Mouse (Mus musculus) urinary bladder, postnatal 10 days (tissue): Measurements from ENCODE around the gene Ccl9.

Source experiments
- DNase-seq: peaks from one replicate; pipeline ENCODE4 v3.0.0; 2022; ENCODE audit warnings: low spot score

The Ccl9 gene

DNA sequence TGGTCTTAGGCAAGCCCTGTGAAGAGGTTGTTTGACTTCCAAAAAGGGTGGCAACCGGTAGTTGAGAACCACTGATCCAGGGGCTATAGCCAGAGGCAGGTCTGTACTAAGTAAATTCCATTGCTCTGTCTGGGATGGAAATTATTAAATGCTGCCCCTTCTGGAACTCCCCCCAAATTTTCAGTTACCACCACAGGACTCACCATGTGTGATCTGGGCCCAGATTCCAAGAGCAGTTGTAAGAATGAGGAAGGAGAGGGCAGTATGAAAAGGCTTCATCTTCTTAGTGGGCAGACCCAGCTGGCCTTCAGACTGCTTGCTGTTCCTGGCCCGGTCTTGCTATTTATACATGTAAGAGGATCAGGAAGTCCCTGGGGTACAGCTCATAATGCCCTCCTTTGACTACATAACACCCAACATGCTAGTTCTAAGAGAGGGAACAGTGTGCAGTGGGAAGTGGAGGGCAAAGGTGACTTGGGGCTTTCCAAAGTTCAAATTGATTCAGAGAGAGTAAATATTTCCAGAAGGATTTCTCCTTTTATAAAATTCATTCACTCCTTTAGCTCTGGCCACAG is at the start of gene Ccl9:
Gene Ccl9, minus strand, starts transcription at position 451 of the 575 bp plus-strand sequence.
- DNase-seq = no peak

DNA sequence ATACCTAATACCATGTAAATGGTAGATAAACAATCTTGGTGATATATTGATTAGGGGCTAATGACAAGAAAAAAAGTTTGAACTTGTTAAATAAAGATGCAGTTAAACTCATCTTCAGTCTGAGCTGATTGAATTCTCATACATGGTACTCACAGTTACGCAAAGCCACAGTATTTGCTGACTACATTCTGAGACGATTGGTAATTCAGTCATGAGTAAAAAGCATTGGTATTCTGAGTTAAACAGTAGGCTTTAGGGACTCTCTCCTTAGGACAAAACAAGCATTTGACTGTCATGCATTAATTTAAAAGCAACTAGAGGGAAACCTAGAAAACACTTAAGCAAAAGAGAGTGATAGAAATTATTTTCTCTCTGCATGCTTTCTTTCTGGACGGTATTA is 45.1 kb upstream of the Ccl9 start:
- no peak for DNase-seq

DNA sequence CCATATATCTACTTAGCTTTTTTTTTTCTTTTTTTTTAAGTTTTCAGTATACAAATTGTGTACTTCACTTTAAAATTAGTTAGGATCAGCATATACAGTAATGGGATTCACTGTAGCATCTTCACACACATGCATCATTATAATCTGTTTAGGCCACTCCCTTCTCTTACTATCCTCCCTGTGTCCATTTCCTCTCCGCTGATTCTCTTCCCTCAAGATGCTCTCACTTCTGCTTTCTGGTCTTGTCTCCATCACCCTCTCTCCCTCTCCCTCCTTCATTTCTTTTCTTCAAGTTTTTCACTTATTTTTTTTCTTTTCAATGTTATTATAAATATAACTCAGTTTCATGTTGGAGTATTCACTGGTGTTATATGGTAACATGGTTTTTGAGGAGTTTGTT is 40.6 kb upstream of the Ccl9 start:
- no peak for DNase-seq

DNA sequence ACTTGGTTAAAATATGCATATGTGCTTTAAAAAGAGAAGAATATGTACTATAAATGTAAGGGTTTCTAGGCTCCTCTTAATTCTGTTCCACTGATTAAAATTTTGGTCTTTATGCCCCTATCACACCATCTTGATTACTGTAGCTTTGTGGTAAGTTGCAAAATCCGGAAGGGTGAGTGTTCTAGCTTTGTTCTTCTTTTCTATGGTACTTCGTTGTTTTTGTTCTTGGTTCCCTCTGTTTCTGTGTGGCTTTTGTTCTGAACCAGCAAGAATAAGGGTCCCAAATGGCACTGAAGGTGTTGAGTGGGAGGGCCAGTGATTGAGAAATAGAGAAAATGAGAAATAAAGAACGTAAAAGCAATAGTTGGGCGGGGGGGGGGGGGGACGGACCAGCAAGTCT is 39.8 kb upstream of the Ccl9 start:
- no peak for DNase-seq

DNA sequence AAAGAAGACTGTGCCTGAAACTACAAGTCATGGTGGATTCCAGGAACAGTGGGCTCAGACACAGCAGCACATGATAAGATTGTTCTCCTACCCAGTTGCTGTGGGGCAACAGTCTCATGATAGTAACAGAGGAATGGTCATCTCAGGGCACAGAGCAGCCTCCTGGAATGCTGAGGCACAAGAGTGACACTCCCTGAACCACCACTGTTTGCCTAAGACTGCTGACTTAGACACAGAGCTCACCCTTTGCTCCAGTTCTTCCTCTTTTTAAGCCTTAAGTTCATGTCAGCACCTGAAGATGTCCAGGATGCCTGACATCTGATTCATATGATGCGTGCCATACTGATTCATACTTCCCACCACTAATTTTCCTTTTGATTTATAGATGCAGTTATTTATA is 38.1 kb upstream of the Ccl9 start:
- DNase-seq = no peak

DNA sequence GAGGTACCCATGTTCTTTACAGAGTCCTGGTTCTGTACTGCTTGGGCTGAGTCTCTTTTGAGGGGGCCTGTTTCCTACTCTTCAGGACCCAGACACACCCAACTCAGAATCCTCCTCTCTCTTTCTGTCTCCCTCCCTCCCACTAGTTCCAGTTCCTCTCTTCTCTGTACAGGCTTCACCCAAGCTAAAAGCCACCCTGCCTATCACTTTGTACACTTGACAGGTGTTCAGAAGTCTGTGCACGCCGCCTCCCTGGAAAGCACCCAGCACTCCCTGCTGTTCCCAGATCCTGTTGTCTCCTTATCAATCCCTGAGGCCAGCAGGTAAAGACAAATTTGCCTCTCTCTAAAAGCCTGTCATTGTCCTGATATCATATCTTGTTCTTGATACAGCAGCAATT is 32.5 kb upstream of the Ccl9 start:
- no peak for DNase-seq

DNA sequence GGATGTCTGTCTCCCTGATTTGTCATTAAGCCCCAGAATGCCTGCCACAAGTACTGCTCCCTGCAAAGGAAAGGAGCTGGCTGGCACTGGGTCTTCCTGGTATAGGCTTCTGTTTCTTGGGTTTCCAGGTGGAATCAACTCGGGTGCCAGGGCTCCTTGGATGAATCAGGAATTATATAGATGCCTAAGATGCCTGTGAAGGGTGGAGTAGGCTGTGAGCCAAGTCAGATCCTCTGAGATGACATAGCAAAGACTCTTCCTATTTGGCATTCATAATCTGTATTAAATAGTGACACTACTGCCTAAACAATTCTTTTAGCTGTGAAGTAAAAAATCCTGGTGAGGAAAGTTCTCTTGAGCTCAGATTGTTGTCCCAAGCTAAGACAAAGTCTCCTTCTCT is 28.0 kb upstream of the Ccl9 start:
- DNase-seq = no peak

DNA sequence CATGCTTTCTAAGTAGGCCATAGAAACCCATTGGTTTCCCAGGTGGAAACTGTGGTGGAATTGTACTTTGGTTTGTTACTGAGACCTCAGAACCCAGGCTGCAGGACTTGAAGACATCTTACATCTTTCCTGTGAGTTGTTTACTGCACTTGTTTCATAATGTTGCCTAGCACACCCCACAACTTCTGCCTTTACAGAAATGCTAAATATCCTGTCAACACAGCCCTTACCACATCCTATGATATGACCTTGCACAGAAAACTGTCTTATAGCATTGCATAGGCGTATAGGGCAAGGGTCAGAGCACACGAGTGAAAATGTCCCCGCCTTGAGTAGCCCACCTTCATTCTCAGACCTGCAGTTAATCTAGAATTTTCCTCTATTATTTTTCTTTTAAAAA is 27.1 kb upstream of the Ccl9 start:
- no peak for DNase-seq

DNA sequence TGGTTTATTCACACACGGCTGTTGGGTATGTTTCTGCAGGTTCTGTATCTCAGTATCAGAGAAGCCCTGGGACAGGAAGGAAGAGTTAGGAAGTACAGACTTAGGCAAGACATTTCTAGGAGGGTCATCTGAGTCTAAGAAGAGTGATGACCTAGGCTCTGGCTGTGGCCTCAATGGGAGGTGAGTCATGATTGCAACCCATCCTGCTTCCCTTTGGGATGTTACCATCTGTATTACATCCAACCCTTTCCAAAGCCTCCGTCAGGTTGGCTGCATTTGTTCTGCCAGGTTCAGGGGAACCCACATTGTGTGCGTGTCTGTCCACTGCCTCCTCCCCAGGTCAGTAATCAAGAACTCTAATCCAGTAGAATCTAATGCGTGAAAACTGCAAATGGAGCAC is 26.3 kb upstream of the Ccl9 start:
- no peak for DNase-seq

DNA sequence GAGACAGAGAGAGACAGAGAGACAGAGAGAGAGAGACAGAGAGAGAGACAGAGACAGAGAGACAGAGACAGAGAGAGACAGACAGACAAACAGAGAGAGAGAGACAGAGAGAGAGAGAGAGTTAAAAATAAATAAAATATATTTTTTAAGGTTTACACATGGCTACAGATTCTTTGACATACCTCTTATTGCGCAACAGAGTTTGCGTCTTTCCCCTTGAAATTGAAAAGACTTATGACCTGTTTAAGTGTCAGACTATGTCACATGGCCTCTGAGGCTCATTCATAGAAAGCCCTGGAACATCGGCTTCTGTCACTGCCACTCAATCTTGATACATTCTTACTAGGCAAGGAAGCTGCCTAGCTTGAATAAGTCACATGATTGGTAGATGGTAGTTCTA is 25.0 kb upstream of the Ccl9 start:
- DNase-seq = no peak

DNA sequence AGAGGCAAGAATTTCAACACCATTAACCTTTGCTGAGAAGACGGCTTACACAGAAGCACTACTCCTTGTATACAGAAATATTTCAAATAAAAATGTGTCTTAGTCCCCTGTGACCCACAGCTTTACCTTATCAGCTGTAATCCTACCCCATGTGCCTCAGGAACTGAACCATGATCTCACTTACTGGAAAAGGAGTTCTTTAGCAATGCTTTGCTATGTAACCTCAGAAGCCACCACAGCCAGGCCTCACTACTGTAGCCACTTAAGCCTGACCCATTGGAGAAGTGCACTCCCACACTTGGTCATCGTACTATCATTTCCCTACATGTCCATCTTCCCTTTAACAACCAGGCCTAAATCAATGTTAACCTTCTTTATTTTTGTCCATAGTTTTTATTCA is 22.1 kb upstream of the Ccl9 start:
- DNase-seq = no peak

DNA sequence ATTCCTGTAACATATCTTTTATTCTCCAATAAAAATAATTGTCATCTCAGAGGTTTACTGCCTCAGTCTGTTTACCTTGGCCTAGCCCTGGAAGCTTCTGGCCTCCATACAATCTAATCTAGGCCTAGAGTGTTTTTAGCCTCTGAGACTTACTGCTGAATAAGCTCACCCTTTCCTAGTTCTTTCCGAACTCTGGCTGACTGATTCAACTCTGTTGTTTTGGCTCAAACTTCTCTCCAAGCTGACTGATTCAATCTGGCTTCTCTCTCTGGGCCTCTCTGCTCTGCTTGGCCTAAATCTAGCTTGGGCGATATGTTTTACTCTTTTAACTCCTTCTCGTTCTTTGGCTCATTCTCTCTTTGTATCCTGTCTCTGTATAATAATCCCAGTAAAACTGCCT is 20.6 kb upstream of the Ccl9 start:
- no peak for DNase-seq

DNA sequence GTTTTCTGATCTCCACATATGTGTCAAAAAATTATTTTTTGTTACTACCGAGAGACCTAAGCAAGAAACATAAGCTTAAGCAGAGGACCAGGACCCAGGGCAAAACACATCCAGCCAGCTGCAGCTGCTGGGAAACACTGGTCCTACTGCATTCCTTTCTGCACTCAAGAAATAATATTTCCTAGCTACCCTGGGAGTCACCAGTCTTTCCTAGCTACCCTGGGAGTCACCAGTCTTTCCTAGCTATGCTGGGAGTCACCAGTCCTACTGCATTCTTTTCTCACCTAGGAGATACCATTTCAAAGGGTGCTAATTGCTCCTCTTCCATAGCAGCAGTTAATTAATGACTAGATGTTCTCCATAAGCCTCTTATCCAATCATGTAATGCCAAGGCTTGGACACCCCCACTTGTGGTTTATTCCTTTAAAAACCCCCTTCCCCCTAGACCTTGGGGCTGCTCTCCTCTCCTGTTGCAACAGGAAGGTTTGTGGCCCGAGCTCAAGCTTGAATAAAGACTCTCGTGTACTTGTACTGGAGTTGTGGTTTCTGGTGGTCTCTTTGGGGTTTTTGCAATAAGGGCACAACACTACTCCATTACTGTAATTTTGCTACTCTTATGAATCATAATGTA is 19.9 kb upstream of the Ccl9 start:
- no peak for DNase-seq

DNA sequence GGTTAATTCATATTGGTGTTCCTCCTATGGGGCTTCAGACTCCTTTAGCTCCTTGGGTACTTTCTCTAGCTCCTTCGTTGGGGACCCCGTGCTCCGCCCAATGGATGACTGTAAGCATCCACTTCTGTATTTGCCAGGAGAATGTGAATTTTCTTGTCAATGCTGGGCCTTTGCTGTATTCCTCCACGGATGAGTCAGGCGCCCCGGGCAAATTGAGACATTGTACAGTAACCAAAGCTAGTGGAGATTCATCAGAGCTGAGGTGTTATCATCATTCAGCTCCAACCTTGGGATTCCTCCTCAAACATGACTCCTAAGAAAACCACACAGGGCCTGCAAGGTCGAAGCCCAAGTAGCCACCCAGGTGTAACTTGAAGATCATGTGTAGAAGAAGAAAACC is 19.4 kb upstream of the Ccl9 start:
- no peak for DNase-seq

DNA sequence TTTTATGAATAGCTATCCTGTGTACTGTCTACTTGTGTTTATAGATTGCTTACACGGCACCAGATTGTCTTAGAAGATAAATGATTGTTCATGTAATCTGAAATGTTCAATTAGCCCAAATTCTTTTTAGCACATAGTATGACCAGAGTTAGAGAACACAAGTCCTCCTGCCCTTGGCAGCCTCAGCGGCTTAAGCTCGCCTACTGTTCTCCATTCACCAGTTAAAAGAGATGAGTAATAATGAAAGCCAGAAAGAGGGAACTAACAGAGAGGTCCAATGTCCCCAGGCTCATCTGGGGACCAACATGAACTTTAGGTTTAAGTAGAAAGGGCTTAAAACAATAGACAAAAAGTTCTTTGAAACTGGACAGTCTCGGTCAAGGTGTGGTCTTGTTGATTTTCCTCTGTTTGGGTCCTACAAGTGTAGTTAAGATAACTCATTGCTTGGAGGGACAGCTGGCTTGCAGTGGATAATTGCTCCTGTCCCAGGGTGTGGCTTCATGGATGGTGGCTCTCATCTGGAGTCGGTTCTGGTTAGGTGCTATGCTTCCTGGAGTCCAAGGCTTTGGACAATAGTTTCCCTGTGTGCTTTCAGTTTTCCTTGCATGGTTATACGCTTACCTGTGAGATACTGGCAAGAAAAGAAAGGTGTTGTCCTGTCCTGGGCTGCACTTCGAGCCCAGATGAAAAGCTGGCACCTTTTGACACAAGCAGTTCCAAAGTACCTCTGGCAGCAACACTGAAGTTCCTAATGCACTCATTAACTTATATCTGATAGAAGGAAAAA is 17.4 kb upstream of the Ccl9 start:
- no peak for DNase-seq

DNA sequence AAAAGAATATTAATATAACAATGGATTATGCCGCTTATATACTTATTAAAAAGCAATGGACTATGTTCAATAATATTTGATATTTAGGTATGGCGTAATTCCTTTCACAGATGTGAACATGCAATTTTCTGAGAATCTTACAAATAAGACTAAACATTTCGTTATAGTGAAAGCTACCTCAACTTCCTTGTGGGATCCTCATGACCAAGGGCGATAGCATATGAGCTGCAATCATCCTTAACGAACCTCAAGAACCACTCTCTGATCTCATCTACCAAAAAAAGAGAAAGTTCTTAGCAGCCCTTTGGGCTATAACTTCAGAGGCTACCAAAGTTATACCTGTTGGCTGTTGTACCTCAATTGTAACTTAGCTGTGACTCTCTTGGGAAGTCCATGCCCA is 15.0 kb upstream of the Ccl9 start:
- no peak for DNase-seq

DNA sequence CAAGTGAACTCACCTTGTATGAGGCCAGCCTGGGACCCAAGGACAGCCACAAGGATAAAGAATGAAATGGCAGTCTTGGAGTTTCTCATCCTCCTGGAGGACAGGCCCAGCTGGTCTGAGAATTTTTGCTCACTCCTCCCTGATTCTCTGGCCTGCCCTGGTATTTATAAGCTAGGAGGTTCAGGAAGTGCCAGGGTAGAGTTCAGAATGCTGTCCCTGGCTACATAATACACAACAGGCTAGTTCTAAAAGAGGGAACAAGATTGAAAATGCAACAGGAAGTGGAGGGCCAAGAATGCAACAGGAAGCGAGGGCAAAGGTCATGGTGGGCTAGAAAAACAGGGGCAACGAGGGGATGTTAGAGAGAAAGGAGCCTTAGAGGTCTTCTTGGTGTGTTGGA is 14.4 kb upstream of the Ccl9 start, which contains the start of gene Ccl6:
Gene Ccl6, minus strand, starts transcription at position 235 of the 400 bp plus-strand sequence.
- DNase-seq = no peak

DNA sequence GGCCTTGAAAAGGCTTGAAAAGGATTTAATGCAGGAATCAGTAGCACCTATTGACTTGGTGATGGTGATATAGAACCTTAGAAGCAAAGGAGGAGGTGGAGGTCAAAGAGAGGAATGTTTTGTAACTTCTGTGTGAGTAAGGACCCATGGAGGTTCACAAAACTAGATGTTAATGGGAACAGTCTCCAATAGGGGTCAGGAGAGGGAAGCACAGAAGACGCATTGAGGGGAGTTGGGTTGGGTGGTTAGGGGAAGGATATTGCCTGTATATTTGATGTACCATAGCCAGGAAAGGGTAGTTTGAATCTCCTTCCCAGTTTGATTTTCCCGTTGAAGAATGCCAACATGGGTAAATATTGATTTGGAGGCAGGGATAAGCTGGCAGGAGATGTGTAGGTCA is 5.8 kb upstream of the Ccl9 start:
- DNase-seq = no peak

DNA sequence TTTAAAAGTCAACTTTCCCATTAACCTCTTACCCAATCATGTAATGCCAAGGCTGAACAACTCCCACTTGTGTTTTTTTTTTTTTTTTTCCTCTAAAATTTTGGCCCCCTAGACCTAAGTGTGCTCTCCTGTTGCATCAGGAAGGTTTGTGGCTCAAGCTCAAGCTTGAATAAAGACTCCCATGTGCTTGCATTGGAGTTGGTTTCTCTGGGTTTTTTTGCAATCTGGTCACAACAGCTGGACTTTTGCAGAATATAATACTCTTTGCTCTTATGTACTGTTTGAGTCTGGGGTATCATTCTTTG is 5.0 kb upstream of the Ccl9 start:
- no peak for DNase-seq

DNA sequence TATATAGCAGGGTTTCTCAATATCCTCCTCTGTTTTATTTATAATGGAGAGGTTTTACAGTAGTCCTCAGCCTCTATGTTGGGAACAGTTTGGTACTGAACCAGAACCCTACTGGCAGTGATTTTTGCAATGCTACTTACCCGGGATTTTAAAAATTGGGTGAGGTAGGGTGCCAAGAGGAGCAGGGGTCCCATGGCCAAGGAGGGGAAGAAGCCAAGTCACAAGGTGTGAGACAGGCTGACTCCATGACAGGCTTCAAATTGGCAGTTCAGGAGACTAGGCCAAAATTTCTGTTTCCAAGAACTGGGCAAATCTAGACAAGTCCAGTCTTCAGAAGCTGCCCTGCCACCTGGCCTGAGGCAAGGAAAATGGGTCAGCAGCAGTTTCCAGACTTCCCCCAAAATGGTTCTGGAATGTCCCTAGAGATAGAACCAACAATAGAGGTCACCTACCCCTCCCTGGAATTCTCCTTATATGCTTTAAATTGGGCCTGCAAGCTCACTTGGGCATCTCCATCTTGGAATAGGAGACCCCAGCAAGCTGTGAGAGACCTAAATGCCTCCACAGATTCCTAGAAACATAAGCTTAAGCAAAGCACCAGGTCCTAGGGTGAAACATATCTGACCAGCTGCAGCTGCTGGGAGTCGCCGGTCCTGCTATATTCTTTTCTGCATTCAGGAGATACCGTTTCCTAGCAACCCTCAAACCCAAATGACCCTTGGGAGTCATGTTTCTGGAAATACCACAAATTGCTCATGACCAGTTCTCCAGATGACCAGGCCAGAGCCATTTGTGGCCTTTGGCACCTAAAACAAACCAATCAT is 4.4 kb upstream of the Ccl9 start:
- DNase-seq = no peak

DNA sequence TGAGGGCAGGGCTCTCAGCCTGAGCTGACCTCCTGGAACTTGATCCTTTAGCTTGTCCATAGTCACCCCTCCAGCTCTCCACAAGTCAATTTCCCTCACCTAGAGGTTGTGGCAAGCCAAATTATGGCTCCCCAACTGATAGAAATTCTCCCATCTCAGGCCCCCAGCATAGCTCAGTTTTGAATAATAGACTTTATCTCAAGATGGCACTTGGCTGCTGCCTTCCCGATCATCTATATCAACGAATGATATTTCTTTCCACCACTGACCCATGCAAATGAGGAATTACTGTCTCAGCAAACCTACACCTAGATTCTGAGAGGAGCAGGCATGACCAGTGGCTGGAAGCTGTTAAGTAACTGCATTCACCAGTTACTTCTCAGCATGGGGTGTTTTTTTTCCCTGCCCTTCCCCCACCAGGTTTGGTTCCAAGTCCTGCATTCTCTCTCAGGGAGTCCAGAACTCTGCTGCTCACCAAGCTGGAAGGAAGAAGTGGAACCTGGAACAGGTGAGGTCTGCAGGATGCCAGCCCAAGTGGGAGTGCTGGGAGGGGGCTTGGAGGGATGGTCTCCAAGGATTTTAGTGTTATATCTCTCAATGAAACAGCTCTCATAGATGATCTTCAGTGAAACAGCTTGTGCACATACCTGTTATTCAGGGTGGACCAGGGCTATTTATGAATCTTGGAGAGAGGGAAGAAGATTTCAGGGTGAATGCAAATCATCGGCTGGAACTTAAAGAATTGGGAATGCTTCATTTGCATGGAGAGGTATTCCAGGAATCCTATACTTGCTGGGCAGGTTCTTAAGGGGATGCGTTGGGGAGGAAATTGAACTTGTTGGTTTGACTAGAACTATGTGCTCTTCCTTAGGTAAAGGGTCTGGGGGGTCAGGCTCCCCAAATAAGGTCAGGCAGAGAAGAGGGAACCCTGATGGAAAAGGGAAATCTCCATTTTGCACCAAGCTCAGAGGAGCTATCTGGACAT is 3.5 kb upstream of the Ccl9 start:
- DNase-seq = no peak
